Mouse (Mus musculus): ENCODE measurements at regions not wholly inside any gene's neighbourhood (a gene's known extent, or its start where the extent isn't known, plus 50 kb on each side); places are given as distances from the start of the nearest gene placed in this dataset.

GRCm38 (mm10) chr15:51103948-51104347 lies 2780.8 kb upstream of the Gm7489 start:
- no peak for DNase-seq (ENCODE audit: low spot score in 2 of 2)

- DNase-seq (ENCODE audit: low spot score in 2 of 2) = no peak
Observed at GRCm38 (mm10) chr15:51104362-51104761, 2780.3 kb upstream of the Gm7489 start.

- DNase-seq (ENCODE audit: low spot score in 2 of 2) = no peak
Observed at GRCm38 (mm10) chr15:51104796-51105195, 2779.9 kb upstream of the Gm7489 start.

- DNase-seq (ENCODE audit: low spot score in 2 of 2) = no peak
Observed at GRCm38 (mm10) chr15:51105359-51106008, 2779.2 kb upstream of the Gm7489 start.

GRCm38 (mm10) chr15:51110186-51110585 lies 2774.5 kb upstream of the Gm7489 start:
- DNase-seq (ENCODE audit: low spot score in 2 of 2) = no peak

DNA sequence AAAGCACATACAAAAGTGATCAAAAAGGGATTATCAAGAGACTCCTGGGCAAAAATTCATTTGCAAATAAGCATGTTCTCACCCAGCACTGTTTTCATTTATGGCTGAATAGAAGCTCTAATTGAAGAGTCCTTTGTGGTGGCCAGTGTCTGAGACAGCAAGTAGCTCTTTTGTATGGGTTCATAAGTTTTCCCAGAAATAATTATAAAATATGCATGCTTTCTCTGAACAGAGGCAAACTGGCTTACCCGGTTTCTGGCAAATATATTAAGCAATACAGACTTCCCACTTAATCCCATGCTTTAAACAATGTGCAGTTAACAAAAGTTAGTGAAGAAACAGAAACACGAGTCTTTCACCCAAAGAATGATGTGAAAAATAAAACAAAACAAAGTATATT lies 2758.8 kb upstream of the Gm7489 start:
- no peak for DNase-seq (ENCODE audit: low spot score in 2 of 2)

GRCm38 (mm10) chr15:51131017-51131416 lies 2753.7 kb upstream of the Gm7489 start:
- no peak for DNase-seq (ENCODE audit: low spot score in 2 of 2)

DNA sequence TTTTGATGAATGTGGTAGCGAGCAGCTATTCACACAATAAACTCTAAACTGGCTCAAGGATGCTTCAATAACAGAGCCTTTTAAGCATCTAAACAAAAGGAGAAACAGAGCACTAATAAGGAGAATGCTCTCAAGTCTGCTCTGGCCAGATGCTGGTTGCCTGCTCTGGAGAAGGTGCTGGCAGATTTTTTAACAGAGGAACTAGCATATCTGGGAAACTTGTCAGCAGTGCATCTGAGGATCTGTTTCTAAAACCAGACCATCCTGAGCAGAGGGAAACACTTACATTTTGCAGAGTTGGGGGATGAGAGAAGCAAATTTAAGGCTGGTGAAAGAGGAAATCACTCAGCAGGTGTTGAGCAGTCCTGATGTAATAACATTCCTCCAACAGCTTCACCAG lies 2748.6 kb upstream of the Gm7489 start:
- no peak for DNase-seq (ENCODE audit: low spot score in 2 of 2)

DNA sequence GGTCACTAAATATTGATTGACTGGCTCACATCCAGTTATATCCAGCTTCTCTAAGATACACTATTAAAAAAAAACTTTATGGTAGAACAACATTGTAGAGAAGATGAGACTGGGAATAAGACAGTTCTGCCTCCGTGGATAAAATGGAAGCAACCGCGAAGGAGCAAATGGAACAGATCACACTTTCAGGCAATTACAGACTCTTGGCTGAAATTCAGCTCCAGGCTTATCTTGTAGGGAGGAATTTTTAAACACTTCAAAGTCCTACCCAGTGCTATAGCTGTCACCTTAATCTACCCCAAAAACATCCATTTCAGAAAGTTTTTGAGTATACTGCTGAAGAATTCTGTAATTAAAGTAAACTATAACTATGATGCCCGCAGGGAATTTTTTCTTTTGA lies 2745.2 kb upstream of the Gm7489 start:
- no peak for DNase-seq (ENCODE audit: low spot score in 2 of 2)

DNA sequence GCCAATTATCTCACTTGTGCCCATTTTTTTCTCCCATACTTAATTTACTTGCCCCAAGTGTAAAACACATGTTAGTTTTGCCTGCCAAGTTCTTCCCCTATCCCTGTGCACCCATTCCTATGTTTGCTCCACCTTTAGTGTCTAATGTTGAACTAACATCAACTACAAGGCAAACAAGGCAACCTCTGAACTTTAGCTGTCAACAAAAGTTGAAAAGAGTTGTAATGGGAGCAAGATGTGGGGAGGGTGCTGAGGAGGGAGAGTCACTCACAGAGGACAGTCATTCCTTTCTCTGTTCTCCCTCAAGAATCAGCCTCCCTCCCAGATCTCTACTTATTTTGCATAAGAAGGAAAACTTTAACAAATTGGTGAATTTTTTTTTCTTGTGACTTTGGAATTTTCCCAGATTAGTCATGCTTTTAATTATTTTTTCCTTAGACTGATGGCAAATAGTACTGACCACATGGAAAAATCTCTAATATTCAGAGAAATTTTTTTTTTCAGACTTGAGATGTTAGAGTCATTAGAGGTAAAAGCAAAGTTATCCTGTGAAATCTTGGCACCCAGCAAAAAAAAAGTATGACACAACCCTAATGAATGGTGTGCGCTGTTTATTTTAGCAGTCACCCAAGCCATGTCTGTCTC lies 2710.6 kb upstream of the Gm7489 start:
- DNase-seq (ENCODE audit: low spot score in 2 of 2) = no peak

GRCm38 (mm10) chr15:51176466-51176865 lies 2708.2 kb upstream of the Gm7489 start:
- DNase-seq (ENCODE audit: low spot score in 2 of 2) = peak in 1 of 2 experiments; percentile 8

GRCm38 (mm10) chr15:51189134-51189533 lies 2695.6 kb upstream of the Gm7489 start:
- DNase-seq (ENCODE audit: low spot score in 2 of 2) = no peak

DNA sequence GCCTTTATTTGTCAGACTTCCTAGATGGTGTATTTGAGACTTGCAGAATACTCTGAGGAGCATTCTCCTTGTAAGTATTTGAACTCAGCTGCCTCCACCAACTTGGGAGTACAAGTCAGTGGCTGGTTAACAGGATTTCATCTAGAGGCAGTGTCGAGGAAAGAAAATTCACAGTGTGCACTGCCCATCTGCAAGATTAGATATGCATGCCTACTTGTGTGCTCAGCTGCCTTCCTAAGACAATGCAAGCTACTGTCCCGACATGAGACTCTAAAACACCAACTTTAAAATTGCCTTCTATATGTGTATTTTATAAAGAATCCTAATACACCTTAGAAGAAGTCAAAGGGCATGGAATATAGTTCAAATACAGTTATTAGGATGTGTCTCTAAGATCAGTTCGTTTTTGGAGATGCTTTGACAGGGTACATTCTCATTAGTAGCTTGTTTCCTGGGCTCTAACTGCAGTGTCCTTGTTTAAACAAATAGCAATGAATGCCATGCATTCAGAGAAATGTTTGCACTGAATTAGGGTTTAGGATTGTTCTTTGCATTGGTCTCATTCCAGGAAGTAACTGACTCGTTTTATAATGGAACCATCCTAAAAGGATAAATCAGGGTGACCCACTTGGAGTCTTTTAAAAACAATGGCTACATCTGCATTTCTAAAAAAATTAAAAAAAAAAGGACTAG lies 2687.1 kb upstream of the Gm7489 start:
- no peak for DNase-seq (ENCODE audit: low spot score in 2 of 2)

GRCm38 (mm10) chr15:51203351-51203750 lies 2681.4 kb upstream of the Gm7489 start:
- no peak for DNase-seq (ENCODE audit: low spot score in 2 of 2)

GRCm38 (mm10) chr15:51206050-51206449 lies 2678.7 kb upstream of the Gm7489 start:
- DNase-seq (ENCODE audit: low spot score in 2 of 2) = no peak

- no peak for DNase-seq (ENCODE audit: low spot score in 2 of 2)
Observed at GRCm38 (mm10) chr15:51206773-51207172, 2677.9 kb upstream of the Gm7489 start.

GRCm38 (mm10) chr15:51234873-51235272 lies 2649.8 kb upstream of the Gm7489 start:
- DNase-seq (ENCODE audit: low spot score in 2 of 2) = no peak

- no peak for DNase-seq (ENCODE audit: low spot score in 2 of 2)
Observed at GRCm38 (mm10) chr15:51244596-51244995, 2640.1 kb upstream of the Gm7489 start.

- DNase-seq (ENCODE audit: low spot score in 2 of 2) = no peak
Observed at GRCm38 (mm10) chr15:51247259-51247658, 2637.4 kb upstream of the Gm7489 start.

GRCm38 (mm10) chr15:51248034-51248788 lies 2636.5 kb upstream of the Gm7489 start:
- no peak for DNase-seq (ENCODE audit: low spot score in 2 of 2)

DNA sequence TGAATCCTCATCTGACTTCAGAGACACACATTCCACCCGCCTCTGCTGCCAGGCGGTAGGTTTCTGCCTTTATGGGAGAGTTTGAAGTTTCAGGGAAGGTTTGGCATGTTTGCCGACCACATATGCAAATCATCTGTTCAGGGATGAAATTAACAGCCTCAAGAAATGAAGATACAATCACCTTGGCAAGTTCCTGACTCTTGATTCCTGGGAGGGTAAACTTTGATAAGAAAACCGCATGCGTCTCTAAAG lies 2636.0 kb upstream of the Gm7489 start:
- no peak for DNase-seq (ENCODE audit: low spot score in 2 of 2)

- no peak for DNase-seq (ENCODE audit: low spot score in 2 of 2)
Observed at GRCm38 (mm10) chr15:51254143-51254542, 2630.6 kb upstream of the Gm7489 start.

All from gastrocnemius, postnatal 4 days (tissue).